Mouse (Mus musculus) T-helper 1 cell (primary cell): ENCODE results near the gene Baiap2l2.

ENCODE experiments used
- in situ Hi-C: fragments of 300-600 bp; cut with MboI, MseI; formaldehyde crosslinking; loops from one replicate; pipeline ENCODE4 v1.15.1; 2025; ENCODE audit warnings: high pct_unique_total_duplicates

Gene Baiap2l2

GRCm38 (mm10) chr15:79299563-79300155 is 14.3 kb upstream of the Baiap2l2 start:
- in situ Hi-C loops = no loop called here

GRCm38 (mm10) chr15:79298553-79298952 is 13.2 kb upstream of the Baiap2l2 start:
- in situ Hi-C loops = no loop called here

GRCm38 (mm10) chr15:79292779-79293178 is 7.4 kb upstream of the Baiap2l2 start:
- in situ Hi-C loops = no loop called here

- in situ Hi-C loops = no loop called here
These were observed 5.0 kb upstream of the Baiap2l2 start for GRCm38 (mm10) chr15:79290340-79290739.

GRCm38 (mm10) chr15:79289441-79289840 is 4.1 kb upstream of the Baiap2l2 start:
- in situ Hi-C loops = no loop called here

GRCm38 (mm10) chr15:79288387-79288786 is 3.0 kb upstream of the Baiap2l2 start:
- in situ Hi-C loops = no loop called here

GRCm38 (mm10) chr15:79287091-79287490 is 1.8 kb upstream of the Baiap2l2 start:
- in situ Hi-C loops = no loop called here

GRCm38 (mm10) chr15:79286141-79286540 is 804 bp upstream of the Baiap2l2 start:
- in situ Hi-C loops = no loop called here

- in situ Hi-C loops = no loop called here
These were observed 2.0 kb downstream of the Baiap2l2 start for GRCm38 (mm10) chr15:79283371-79283770.

- in situ Hi-C loops = no loop called here
These were observed 2.9 kb downstream of the Baiap2l2 start for GRCm38 (mm10) chr15:79282434-79282833.

GRCm38 (mm10) chr15:79281389-79281788 is 3.9 kb downstream of the Baiap2l2 start:
- in situ Hi-C loops = no loop called here

GRCm38 (mm10) chr15:79280850-79281249 is 4.5 kb downstream of the Baiap2l2 start:
- in situ Hi-C loops = no loop called here

GRCm38 (mm10) chr15:79280209-79280608 is 5.1 kb downstream of the Baiap2l2 start:
- in situ Hi-C loops = no loop called here

- in situ Hi-C loops = no loop called here
These were observed 7.6 kb downstream of the Baiap2l2 start for GRCm38 (mm10) chr15:79277728-79278127.

- in situ Hi-C loops = no loop called here
These were observed 12.3 kb downstream of the Baiap2l2 start for GRCm38 (mm10) chr15:79273020-79273419.

- in situ Hi-C loops = no loop called here
These were observed 14.1 kb downstream of the Baiap2l2 start for GRCm38 (mm10) chr15:79271124-79271746.

GRCm38 (mm10) chr15:79270317-79271123 is 14.8 kb downstream of the Baiap2l2 start:
- in situ Hi-C loops = no loop called here

- in situ Hi-C loops = no loop called here
These were observed 16.8 kb downstream of the Baiap2l2 start for GRCm38 (mm10) chr15:79268521-79268920.

GRCm38 (mm10) chr15:79265384-79265783 is 20.0 kb downstream of the Baiap2l2 start:
- in situ Hi-C loops = no loop called here

- in situ Hi-C loops = no loop called here
These were observed 21.6 kb downstream of the Baiap2l2 start for GRCm38 (mm10) chr15:79263726-79264125.

GRCm38 (mm10) chr15:79262786-79263309 is 22.5 kb downstream of the Baiap2l2 start:
- in situ Hi-C loops = no loop called here

GRCm38 (mm10) chr15:79262375-79262774 is 23.0 kb downstream of the Baiap2l2 start:
- in situ Hi-C loops = no loop called here
